Mouse (Mus musculus) spleen, postnatal 36 days (tissue): ENCODE results near the gene Spata20.

Experiments used
- DNase-seq, 2 experiments: peaks; one replicate each; pipeline ENCODE4 v3.0.0; 2022; ENCODE audit warnings: low spot score in 2 of 2, mixed read lengths in 1 of 2

Spata20 gene

GRCm38 (mm10) chr11:94451091-94451773, 34.7 kb downstream of the Spata20 start:
- DNase-seq = no peak

DNA sequence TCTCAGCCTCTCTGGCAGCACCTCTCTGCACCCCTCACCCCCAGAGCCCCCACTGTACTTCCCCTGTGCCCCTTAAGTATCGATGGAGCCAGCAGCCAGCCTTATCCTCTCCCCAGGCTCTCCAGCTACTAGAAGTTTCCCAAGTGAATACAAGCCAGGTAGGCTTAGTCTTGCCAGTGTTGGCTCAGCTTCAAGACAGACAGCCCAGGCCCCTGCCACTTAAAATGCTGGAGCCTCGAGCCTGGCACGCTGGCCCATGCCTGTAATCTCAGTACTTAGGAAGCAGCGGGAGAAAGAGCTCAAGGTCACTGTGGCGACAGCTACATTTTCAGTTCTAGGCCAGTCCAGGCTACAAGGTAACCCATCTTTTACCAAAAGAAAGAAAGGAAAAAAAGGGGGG, 36.1 kb downstream of the Spata20 start:
- no peak for DNase-seq

DNA sequence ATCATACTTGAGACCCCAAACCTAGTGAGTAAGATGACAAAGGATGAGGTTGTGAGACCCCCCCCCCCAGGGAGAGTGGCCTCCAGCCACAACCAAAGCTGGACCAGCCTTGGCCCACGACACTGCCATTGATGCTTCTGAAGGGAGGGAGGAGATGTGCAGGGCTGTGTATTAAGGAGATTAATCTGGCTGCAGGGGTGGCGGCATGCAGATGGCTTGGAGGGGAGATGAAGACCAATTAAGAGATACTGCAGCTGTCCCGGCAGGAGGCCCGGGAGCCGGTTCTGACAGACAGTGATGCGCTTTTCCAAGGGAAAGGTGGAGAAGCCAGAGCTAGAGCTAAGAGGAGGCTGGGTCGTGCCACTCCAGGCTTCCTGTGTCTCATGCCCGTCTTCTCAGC, 36.7 kb downstream of the Spata20 start:
- DNase-seq = no peak

DNA sequence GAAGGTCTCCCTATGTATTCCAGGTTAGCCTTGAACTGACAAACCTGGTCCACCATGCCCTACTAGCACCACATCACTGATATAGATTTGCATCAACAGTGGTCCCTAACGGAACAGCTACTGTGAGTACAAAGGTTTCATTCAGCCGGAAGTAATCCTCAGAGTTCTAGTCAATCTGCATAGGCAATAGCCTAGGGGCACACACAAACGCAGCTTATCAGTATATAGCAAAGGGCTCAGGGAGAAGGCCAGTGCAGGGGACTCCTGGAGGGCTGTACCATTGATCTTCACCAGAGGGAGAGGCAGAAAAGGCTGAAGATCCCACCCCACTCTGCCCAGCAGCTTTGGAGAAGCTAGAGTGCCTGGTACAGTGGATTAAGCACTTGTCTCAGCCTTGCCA, 39.0 kb downstream of the Spata20 start:
- no peak for DNase-seq

GRCm38 (mm10) chr11:94445300-94445699, 40.7 kb downstream of the Spata20 start:
- no peak for DNase-seq

DNA sequence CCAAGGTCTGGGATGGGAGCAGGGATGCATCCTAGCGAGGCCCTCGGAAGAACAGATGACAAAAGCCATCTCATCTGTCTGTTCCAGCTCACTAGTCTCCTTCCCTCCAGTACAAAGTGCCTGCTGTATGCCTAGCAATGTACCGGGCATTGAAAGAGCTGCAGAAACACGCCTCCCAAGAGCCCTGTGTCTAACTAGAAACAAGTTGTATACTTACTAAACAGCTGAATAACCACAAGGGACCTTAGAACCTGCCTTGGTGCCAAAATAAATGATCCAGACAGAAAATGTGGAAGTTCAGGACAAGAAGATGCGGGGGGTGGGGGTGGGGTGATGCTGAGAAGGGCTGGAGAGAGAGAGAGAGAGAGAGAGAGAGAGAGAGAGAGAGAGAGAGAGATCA, 41.1 kb downstream of the Spata20 start:
- no peak for DNase-seq

GRCm38 (mm10) chr11:94441752-94442151, 44.2 kb downstream of the Spata20 start:
- no peak for DNase-seq

GRCm38 (mm10) chr11:94441122-94441521, 44.9 kb downstream of the Spata20 start:
- DNase-seq = no peak

GRCm38 (mm10) chr11:94440421-94440820, 45.6 kb downstream of the Spata20 start:
- DNase-seq = no peak

GRCm38 (mm10) chr11:94429011-94429651, 56.8 kb downstream of the Spata20 start:
- DNase-seq = no peak
